Mouse (Mus musculus): ENCODE measurements around the gene Spata1.

GRCm38 (mm10) chr3:146425902-146426301 is 73.7 kb downstream of the Spata1 start:
- TF ChIP-seq EP300 (IDR thresholded peaks at IDR 0.05; ENCODE audit: low read depth) (no peak), CTCF (IDR thresholded peaks at IDR 0.05; ENCODE audit: low read depth) (no peak)

Data from liver, postnatal 0 days (tissue).